Comparison of ENCODE assay signal across 10 mouse cellular contexts in genomic region chr6:122394160-122394559, GRCm38 (mm10). TPM values are rescaled to one million over a fixed set of nuclear protein-coding genes. Genes with fewer than 3 reads are reported as not detected.
A peak's percentile ranks its signal among the peaks of the same experiment; 100 is the strongest.
DNase-seq lines count a peak whose midpoint lies in the region; ATAC-seq and TF ChIP-seq lines count a peak whose summit lies in the region.
"Had no signal": no experiment of that assay in that cellular context is flagged by ENCODE, and none has a peak within 500 bp of the region (broad histone marks: within the 10 kb centered on the region; RNA-seq: fewer than 3 reads in every experiment).

No protein-coding gene starts in this region.

- H3K36me3 ChIP-seq in lung, embryonic 14.5 days (ENCODE audit: insufficient read depth): no peaks in the 10 kb centered on the region

- 49% methylated on average over 5 of the region's 5 CpGs for WGBS in lung, embryonic 14.5 days

- TF ChIP-seq CTCF in lung, embryonic 14.5 days (IDR thresholded peaks at IDR 0.05; ENCODE audit: low read depth): no peak

- H3K4me1 ChIP-seq in lung, embryonic 14.5 days (ENCODE audit: insufficient read depth): no peaks in the 10 kb centered on the region

- 0 out of 2 replicates have a peak, but pooled peaks have one; percentile 3 for ATAC-seq in lung, embryonic 14.5 days (ENCODE audit: insufficient read depth)
- ATAC-seq in erythroblast, adult 5-6 weeks (replicated peaks; ENCODE audit: low FRiP score, poor library complexity, severe bottlenecking): peak; percentile 61
- peak; percentile 43; the same call in 1 of the 2 replicates for ATAC-seq in megakaryocyte, adult 5-6 weeks (ENCODE audit: poor library complexity, severe bottlenecking)
- ATAC-seq: lung, postnatal 0 days had no signal

- H3K4me2 ChIP-seq in lung, embryonic 14.5 days: 0 out of 2 replicates have a peak overlapping the region, but pooled peaks have one; percentile 12

- DNase-seq in lung, embryonic 14.5 days: no peak
- no peak for DNase-seq in lung, postnatal 4 days
- DNase-seq in c-Kit-negative CD71-positive TER-119-positive erythroid progenitor cells, embryonic 14.5 days (ENCODE audit: low read depth, low spot score): peak; percentile 73
- no peak for DNase-seq in urinary bladder, postnatal 4 days (ENCODE audit: low spot score in 2 of 2)
- DNase-seq in kidney, postnatal 4 days: no peak
- DNase-seq: adrenal gland, adult 8-10 months; cerebellum, adult 11-12 months had no signal

- H3K27ac ChIP-seq in lung, embryonic 14.5 days (ENCODE audit: low read depth): no peak overlapping the region

- no peak overlapping the region for H3K9ac ChIP-seq in lung, embryonic 14.5 days

- H3K4me3 ChIP-seq in lung, embryonic 14.5 days (ENCODE audit: low read depth, low read length): no peak overlapping the region

- H3K27me3 ChIP-seq in lung, embryonic 14.5 days (ENCODE audit: insufficient read depth, low read length): no peaks in the 10 kb centered on the region

- H3K9me3 ChIP-seq in lung, embryonic 14.5 days (ENCODE audit: low read depth, low read length): no peaks in the 10 kb centered on the region

RNA-seq across cellular contexts. Expression of gene Phc1, which starts 53.8 kb away (rescaled TPM):
- polyA plus RNA-seq in lung, embryonic 14.5 days (2014; fragmentation: Nextera tagmentation; extraction: Ambion mirVana): 23.8 and 26.8 TPM in 2 replicates
- 1.7 and 15.9 TPM in 2 replicates for total RNA-seq in erythroblast, adult 5-6 weeks (2015; ENCODE audit: low replicate concordance)
- total RNA-seq in erythroblast, adult 5-6 weeks (2017; ENCODE audit: low replicate concordance): 0.34 and 1.5 TPM in 2 replicates
- 5.0 and 13.3 TPM in 2 replicates for total RNA-seq in megakaryocyte, adult 5-6 weeks (2015)
- 3.3 and 3.6 TPM in 2 replicates for total RNA-seq in megakaryocyte, adult 5-6 weeks (2017)

Comparison
In these comparisons a context has a peak if more than half of its experiments do, and no peak if none do; other contexts are left out.
1. ATAC-seq: peak in every context shown above with its lines; median percentile 61 in erythroblast, adult 5-6 weeks; 43 in megakaryocyte, adult 5-6 weeks; 3 in lung, embryonic 14.5 days.